ENCODE assay signal across 15 mouse cellular contexts in genomic region chr2:20072377-20072776, GRCm38 (mm10).
DNase-seq lines count a peak whose midpoint lies in the region; ATAC-seq and TF ChIP-seq lines count a peak whose summit lies in the region.
"Had no signal": no experiment of that assay in that cellular context is flagged by ENCODE, and none has a peak within 500 bp of the region (broad histone marks: within the 10 kb centered on the region; RNA-seq: fewer than 3 reads in every experiment).

No protein-coding gene starts in this region.

- no peak overlapping the region for H3K4me3 ChIP-seq in forebrain, embryonic 13.5 days
- no peak overlapping the region for H3K4me3 ChIP-seq in forebrain, embryonic 10.5 days
- H3K4me3 ChIP-seq in lung, postnatal 0 days (ENCODE audit: low read depth, low read length) = no peak overlapping the region
- H3K4me3 ChIP-seq in forebrain, embryonic 16.5 days (replicated peaks; ENCODE audit: low read length) = no peak overlapping the region
- H3K4me3 ChIP-seq: embryonic facial prominence, embryonic 13.5 days; heart, embryonic 12.5 days; hindbrain, embryonic 10.5 days had no signal

- ATAC-seq in forebrain, embryonic 13.5 days = 0 out of 2 replicates have a peak, but pooled peaks have one; percentile 68
- ATAC-seq in lung, postnatal 0 days = no peak
- peak; percentile 83 for ATAC-seq in forebrain, embryonic 16.5 days
- ATAC-seq in megakaryocyte-erythroid progenitor cell, adult 5-6 weeks (replicated peaks; ENCODE audit: low FRiP score, low TSS enrichment, poor library complexity, severe bottlenecking) = no peak

- H3K9me3 ChIP-seq in forebrain, embryonic 13.5 days (replicated peaks) = no peaks in the 10 kb centered on the region
- no peaks in the 10 kb centered on the region for H3K9me3 ChIP-seq in forebrain, embryonic 10.5 days
- no peaks in the 10 kb centered on the region for H3K9me3 ChIP-seq in lung, postnatal 0 days (ENCODE audit: low read length)
- H3K9me3 ChIP-seq in forebrain, embryonic 16.5 days (ENCODE audit: control insufficient read depth, low read length) = no peaks in the 10 kb centered on the region
- H3K9me3 ChIP-seq: embryonic facial prominence, embryonic 13.5 days; heart, embryonic 12.5 days; hindbrain, embryonic 10.5 days had no signal

- no peak overlapping the region for H3K27ac ChIP-seq in forebrain, embryonic 13.5 days
- H3K27ac ChIP-seq in forebrain, embryonic 10.5 days = no peak overlapping the region
- no peak overlapping the region for H3K27ac ChIP-seq in lung, postnatal 0 days (ENCODE audit: low read length)
- H3K27ac ChIP-seq in forebrain, embryonic 16.5 days (ENCODE audit: low read length) = no peak overlapping the region
- H3K27ac ChIP-seq: embryonic facial prominence, embryonic 13.5 days; hindbrain, embryonic 10.5 days; hindbrain, embryonic 14.5 days had no signal

- H3K9ac ChIP-seq in forebrain, embryonic 13.5 days = no peak overlapping the region
- H3K9ac ChIP-seq in lung, postnatal 0 days (replicated peaks; ENCODE audit: low read depth) = no peak overlapping the region
- no peak overlapping the region for H3K9ac ChIP-seq in forebrain, embryonic 16.5 days (replicated peaks; ENCODE audit: low read depth, low read length)
- H3K9ac ChIP-seq: embryonic facial prominence, embryonic 13.5 days; heart, embryonic 12.5 days; hindbrain, embryonic 14.5 days had no signal

- TF ChIP-seq EP300 in lung, postnatal 0 days (IDR thresholded peaks at IDR 0.05) = no peak

- no peak for TF ChIP-seq CTCF in lung, postnatal 0 days (IDR thresholded peaks at IDR 0.05)

- H3K4me1 ChIP-seq in forebrain, embryonic 13.5 days = peaks cover 13% of the 10 kb centered on the region
- peaks cover 11% of the 10 kb centered on the region for H3K4me1 ChIP-seq in forebrain, embryonic 10.5 days
- H3K4me1 ChIP-seq in lung, postnatal 0 days (ENCODE audit: insufficient read depth, low read depth, low read length) = peaks cover 3% of the 10 kb centered on the region; the same call in 1 of the 2 replicates
- H3K4me1 ChIP-seq in forebrain, embryonic 16.5 days (replicated peaks; ENCODE audit: control insufficient read depth, insufficient read depth, low read length) = 0 out of 2 replicates have a peak, but pooled peaks cover 3% of the 10 kb centered on the region
- H3K4me1 ChIP-seq: embryonic facial prominence, embryonic 13.5 days; heart, embryonic 12.5 days; hindbrain, embryonic 10.5 days had no signal

- no peaks in the 10 kb centered on the region for H3K36me3 ChIP-seq in forebrain, embryonic 13.5 days (ENCODE audit: poor library complexity, severe bottlenecking)
- H3K36me3 ChIP-seq in forebrain, embryonic 10.5 days (replicated peaks) = no peaks in the 10 kb centered on the region
- H3K36me3 ChIP-seq in lung, postnatal 0 days (ENCODE audit: insufficient read depth, low read length) = no peaks in the 10 kb centered on the region
- H3K36me3 ChIP-seq in forebrain, embryonic 16.5 days (ENCODE audit: control insufficient read depth, insufficient read depth) = no peaks in the 10 kb centered on the region
- H3K36me3 ChIP-seq: embryonic facial prominence, embryonic 13.5 days; heart, embryonic 12.5 days; hindbrain, embryonic 10.5 days had no signal

- WGBS in forebrain, embryonic 13.5 days = 18% methylated on average over 9 of the region's 9 CpGs
- WGBS in forebrain, embryonic 10.5 days = 70% methylated on average over 9 of the region's 9 CpGs
- WGBS in lung, postnatal 0 days = 7% methylated on average over 9 of the region's 9 CpGs
- WGBS in forebrain, embryonic 16.5 days = 13% methylated on average over 9 of the region's 9 CpGs

- no peak for DNase-seq in forebrain, embryonic 10.5 days (ENCODE audit: extremely low spot score, low spot score)
- no peak for DNase-seq in lung, postnatal 0 days (ENCODE audit: low spot score)
- DNase-seq in lung, adult 18-20 months = no peak
- no peak for DNase-seq in layer of hippocampus, postnatal 10 days (ENCODE audit: low spot score in 2 of 2)
- DNase-seq: cerebellum, adult 11-12 months; cerebellum, adult 9-11 months; cerebellum, postnatal 36 days; gastrocnemius, postnatal 14 days had no signal

- H3K4me2 ChIP-seq in forebrain, embryonic 13.5 days = peak overlapping the region; percentile 8; the same call in 1 of the 2 replicates
- peak overlapping the region; percentile 14; the same call in 1 of the 2 replicates for H3K4me2 ChIP-seq in lung, postnatal 0 days (replicated peaks; ENCODE audit: low read depth, low read length)
- peak overlapping the region; percentile 29 for H3K4me2 ChIP-seq in forebrain, embryonic 16.5 days (ENCODE audit: low read length)
- H3K4me2 ChIP-seq: embryonic facial prominence, embryonic 13.5 days; heart, embryonic 12.5 days; hindbrain, embryonic 14.5 days had no signal

- no peaks in the 10 kb centered on the region for H3K27me3 ChIP-seq in forebrain, embryonic 13.5 days
- no peaks in the 10 kb centered on the region for H3K27me3 ChIP-seq in forebrain, embryonic 10.5 days (ENCODE audit: poor library complexity, severe bottlenecking)
- H3K27me3 ChIP-seq in lung, postnatal 0 days (replicated peaks; ENCODE audit: insufficient read depth, low read length) = no peaks in the 10 kb centered on the region
- no peaks in the 10 kb centered on the region for H3K27me3 ChIP-seq in forebrain, embryonic 16.5 days (replicated peaks; ENCODE audit: control insufficient read depth, insufficient read depth, low read length)
- H3K27me3 ChIP-seq: embryonic facial prominence, embryonic 13.5 days; heart, embryonic 12.5 days had no signal

Comparison
In these comparisons a context has a peak if more than half of its experiments do, and no peak if none do; other contexts are left out.
1. ATAC-seq: peak in forebrain, embryonic 13.5 days (single experiment) and forebrain, embryonic 16.5 days (single experiment); none in lung, postnatal 0 days (single experiment) and megakaryocyte-erythroid progenitor cell, adult 5-6 weeks (single experiment).
2. Peak in every context shown above with its lines, with median percentiles within 50 percentile points of each other: H3K4me2 ChIP-seq.